Mouse (Mus musculus) bone marrow macrophage, adult 2 months (primary cell): Measurements from ENCODE around the gene Zc3h7b.

Experiments used
- CTCF ChIP-seq: IDR thresholded peaks from 2 replicates; pipeline ENCODE4 v1.5.1; 2012; ENCODE audit warnings: low read depth, mild to moderate bottlenecking, low read length, moderate library complexity
- POLR2A ChIP-seq: IDR thresholded peaks from 2 replicates; pipeline ENCODE4 v1.6.1; 2012; ENCODE audit warnings: mild to moderate bottlenecking, low read depth, low read length, borderline replicate concordance

- no peak for TF ChIP-seq CTCF
- no peak for TF ChIP-seq POLR2A
Observed at GRCm38 (mm10) chr15:81810671-81811598, 66.1 kb downstream of the Zc3h7b start.
